Mouse (Mus musculus): Measurements from ENCODE around the gene Slc1a1.

The Slc1a1 gene

GRCm38 (mm10) chr19:28854831-28855230, 20.0 kb downstream of the Slc1a1 start:
- DNase-seq, result no peak

- DNase-seq, result no peak
Observed at GRCm38 (mm10) chr19:28860246-28860645, 25.4 kb downstream of the Slc1a1 start.

- no peak for DNase-seq
Observed at GRCm38 (mm10) chr19:28863626-28864025, 28.8 kb downstream of the Slc1a1 start.

- no peak for DNase-seq
Observed at GRCm38 (mm10) chr19:28864981-28865380, 30.1 kb downstream of the Slc1a1 start.

- no peak for DNase-seq
Observed at GRCm38 (mm10) chr19:28865501-28865900, 30.7 kb downstream of the Slc1a1 start.

GRCm38 (mm10) chr19:28869251-28869855, 34.5 kb downstream of the Slc1a1 start:
- DNase-seq, result no peak

GRCm38 (mm10) chr19:28870351-28870750, 35.5 kb downstream of the Slc1a1 start:
- DNase-seq, result no peak

- DNase-seq, result no peak
Observed at GRCm38 (mm10) chr19:28879476-28879875, 44.6 kb downstream of the Slc1a1 start.

GRCm38 (mm10) chr19:28883126-28883525, 48.3 kb downstream of the Slc1a1 start:
- DNase-seq, result peak; percentile 35 to 44

- DNase-seq, result no peak
Observed at GRCm38 (mm10) chr19:28888496-28888895, 53.6 kb downstream of the Slc1a1 start.

GRCm38 (mm10) chr19:28889251-28889650, 54.4 kb downstream of the Slc1a1 start:
- DNase-seq, result no peak

- DNase-seq, result no peak
Observed at GRCm38 (mm10) chr19:28891238-28891637, 56.4 kb downstream of the Slc1a1 start.

GRCm38 (mm10) chr19:28891864-28892263, 57.0 kb downstream of the Slc1a1 start:
- DNase-seq, result no peak

GRCm38 (mm10) chr19:28896639-28897038, 61.8 kb downstream of the Slc1a1 start:
- no peak for DNase-seq

- no peak for DNase-seq
Observed at GRCm38 (mm10) chr19:28897497-28897896, 62.6 kb downstream of the Slc1a1 start.

GRCm38 (mm10) chr19:28900771-28901170, 65.9 kb downstream of the Slc1a1 start:
- no peak for DNase-seq

- DNase-seq, result no peak
Observed at GRCm38 (mm10) chr19:28902111-28902510, 67.3 kb downstream of the Slc1a1 start.

GRCm38 (mm10) chr19:28902806-28903205, 68.0 kb downstream of the Slc1a1 start:
- DNase-seq, result no peak

GRCm38 (mm10) chr19:28903536-28904119, 68.8 kb downstream of the Slc1a1 start:
- DNase-seq, result no peak

GRCm38 (mm10) chr19:28908186-28908585, 73.3 kb downstream of the Slc1a1 start:
- DNase-seq, result no peak

GRCm38 (mm10) chr19:28908693-28909092, 73.8 kb downstream of the Slc1a1 start:
- no peak for DNase-seq

GRCm38 (mm10) chr19:28914598-28914997, 79.7 kb downstream of the Slc1a1 start:
- no peak for DNase-seq

- no peak for DNase-seq
Observed at GRCm38 (mm10) chr19:28915602-28916250, 80.9 kb downstream of the Slc1a1 start.

GRCm38 (mm10) chr19:28916492-28916891, 81.6 kb downstream of the Slc1a1 start:
- no peak for DNase-seq

All from cerebellum, adult 18-20 months (tissue).